Mouse (Mus musculus) C2C12 (cell line): ENCODE measurements around the gene Gpank1. TPM values are rescaled to one million over a fixed set of nuclear protein-coding genes. Genes with fewer than 3 reads are reported as not detected.

ENCODE experiments used
- H3K27me3 ChIP-seq: one replicate; pipeline ENCODE4 v1.6.1; 2011; ENCODE audit not compliant: control insufficient read depth, insufficient read depth, insufficient read length
- H3K36me3 ChIP-seq: one replicate; pipeline ENCODE4 v1.6.1; 2011; ENCODE audit not compliant: control insufficient read depth, insufficient read depth
- H3K4me3 ChIP-seq: one replicate; pipeline ENCODE4 v1.5.1; 2011; ENCODE audit warnings: mild to moderate bottlenecking, control low read depth; ENCODE audit not compliant: poor library complexity, insufficient read depth, severe bottlenecking
- H3K79me2 ChIP-seq: one replicate; pipeline ENCODE4 v1.6.1; 2011; ENCODE audit not compliant: control insufficient read depth, insufficient read depth
- H3K79me3 ChIP-seq: one replicate; pipeline ENCODE4 v1.6.1; 2011; ENCODE audit warnings: low read depth, control low read depth
- H3ac ChIP-seq: one replicate; pipeline ENCODE3; 2011; ENCODE audit warnings: low read depth; ENCODE audit not compliant: control insufficient read depth, insufficient read length
- CEBPB ChIP-seq: IDR thresholded peaks from one replicate; pipeline ENCODE4 v1.6.1; 2011; ENCODE audit warnings: low read depth, mild to moderate bottlenecking, control low read depth, moderate library complexity
- CTCF ChIP-seq: IDR thresholded peaks from one replicate; pipeline ENCODE4 v1.5.1; 2011; ENCODE audit not compliant: control insufficient read depth, insufficient read depth, insufficient read length
- FOSL1 ChIP-seq: IDR thresholded peaks from one replicate; pipeline ENCODE4 v1.8.0; 2011; ENCODE audit warnings: mild to moderate bottlenecking, low read length; ENCODE audit not compliant: poor library complexity, insufficient read depth, severe bottlenecking
- MAX ChIP-seq: IDR thresholded peaks from one replicate; pipeline ENCODE4 v1.6.1; 2011; ENCODE audit warnings: mild to moderate bottlenecking, control low read depth
- MYOD1 ChIP-seq: IDR thresholded peaks from one replicate; pipeline ENCODE4 v1.6.1; 2011; ENCODE audit warnings: low read depth; ENCODE audit not compliant: control insufficient read depth, insufficient read length
- MYOG ChIP-seq: IDR thresholded peaks from one replicate; pipeline ENCODE4 v1.6.1; 2011; ENCODE audit not compliant: control insufficient read depth, insufficient read length; ENCODE audit errors: extremely low read depth
- polyA plus RNA-seq: library from polyadenylated mRNA; unstranded; fragments of >200 nt; fragmentation: generic; extraction: Trizol; gene quantifications from one replicate; pipeline ENCODE4 v1.2.1, GENCODE M21; 2012; ENCODE audit warnings: missing spikeins

The Gpank1 gene
- polyA plus RNA-seq, 1 experiment, result 25.8 TPM

- Histone ChIP-seq H3K36me3 (no peaks in the 10 kb centered on the region), H3ac (no peak overlapping the region), H3K4me3 (no peak overlapping the region), H3K79me3 (no peaks in the 10 kb centered on the region), H3K27me3 (no peaks in the 10 kb centered on the region), H3K79me2 (no peaks in the 10 kb centered on the region)
- TF ChIP-seq CTCF (no peak), MAX (no peak), CEBPB (no peak), MYOD1 (no peak), MYOG (no peak), FOSL1 (no peak)
Observed at GRCm38 (mm10) chr17:35173329-35173728, 52.1 kb downstream of the Gpank1 start.

Other genes starting within 250 kb of the Gpank1 start
- 15.2 TPM for gene Zbtb12, start 242.0 kb upstream of the Gpank1 start, polyA plus RNA-seq
- not detected for gene Gm20547, start 239.4 kb upstream of the Gpank1 start, polyA plus RNA-seq
- gene C2, start 223.2 kb upstream of the Gpank1 start, polyA plus RNA-seq, result 0.32 TPM
- gene Ehmt2, start 223.0 kb upstream of the Gpank1 start, polyA plus RNA-seq, result 106 TPM
- gene Slc44a4, start 207.0 kb upstream of the Gpank1 start, polyA plus RNA-seq, result 0.06 TPM
- 11.7 TPM for gene Neu1, start 190.2 kb upstream of the Gpank1 start, polyA plus RNA-seq
- gene Hspa1b, start 162.2 kb upstream of the Gpank1 start, polyA plus RNA-seq, result 22.6 TPM
- gene Gm20481, start 151.5 kb upstream of the Gpank1 start, polyA plus RNA-seq, result not detected
- gene Hspa1a, start 149.3 kb upstream of the Gpank1 start, polyA plus RNA-seq, result 1.8 TPM
- gene Hspa1l, start 148.8 kb upstream of the Gpank1 start, polyA plus RNA-seq, result 0.99 TPM
- gene Lsm2, start 139.6 kb upstream of the Gpank1 start, polyA plus RNA-seq, result 133 TPM
- 214 TPM for gene Vars, start 120.5 kb upstream of the Gpank1 start, polyA plus RNA-seq
- gene Vwa7, start 104.9 kb upstream of the Gpank1 start, polyA plus RNA-seq, result 0.07 TPM
- gene Sapcd1, start 93.4 kb upstream of the Gpank1 start, polyA plus RNA-seq, result 0.23 TPM
- gene Msh5, start 74.7 kb upstream of the Gpank1 start, polyA plus RNA-seq, result 0.76 TPM
- 509 TPM for gene Clic1, start 71.5 kb upstream of the Gpank1 start, polyA plus RNA-seq
- 129 TPM for gene Ddah2, start 62.4 kb upstream of the Gpank1 start, polyA plus RNA-seq
- gene Ly6g6c, start 56.1 kb upstream of the Gpank1 start, polyA plus RNA-seq, result 0.12 TPM
- gene Mpig6b, start 55.3 kb upstream of the Gpank1 start, polyA plus RNA-seq, result 0.04 TPM
- gene Ly6g6e, start 44.6 kb upstream of the Gpank1 start, polyA plus RNA-seq, result not detected
- gene Ly6g6d, start 43.4 kb upstream of the Gpank1 start, polyA plus RNA-seq, result not detected
- not detected for gene Ly6g6f, start 35.8 kb upstream of the Gpank1 start, polyA plus RNA-seq
- gene Abhd16a, start 32.2 kb upstream of the Gpank1 start, polyA plus RNA-seq, result 54.0 TPM
- not detected for gene Ly6g5c, start 13.2 kb upstream of the Gpank1 start, polyA plus RNA-seq
- 0.28 TPM for gene Ly6g5b, start 6.0 kb upstream of the Gpank1 start, polyA plus RNA-seq
- 300 TPM for gene Csnk2b, start 598 bp downstream of the Gpank1 start, polyA plus RNA-seq
- gene D17H6S53E, start 4.9 kb downstream of the Gpank1 start, polyA plus RNA-seq, result 13.0 TPM
- gene Apom, start 10.6 kb downstream of the Gpank1 start, polyA plus RNA-seq, result 0.20 TPM
- gene Bag6, start 13.7 kb downstream of the Gpank1 start, polyA plus RNA-seq, result 202 TPM
- 183 TPM for gene Prrc2a, start 43.4 kb downstream of the Gpank1 start, polyA plus RNA-seq
- not detected for gene Aif1, start 54.6 kb downstream of the Gpank1 start, polyA plus RNA-seq
- 0.92 TPM for gene Lst1, start 67.0 kb downstream of the Gpank1 start, polyA plus RNA-seq
- gene Ltb, start 73.0 kb downstream of the Gpank1 start, polyA plus RNA-seq, result not detected
- gene Tnf, start 80.6 kb downstream of the Gpank1 start, polyA plus RNA-seq, result not detected
- 0.07 TPM for gene Lta, start 83.9 kb downstream of the Gpank1 start, polyA plus RNA-seq
- not detected for gene Gm16181, start 99.4 kb downstream of the Gpank1 start, polyA plus RNA-seq
- 1.4 TPM for gene Atp6v1g2, start 112.2 kb downstream of the Gpank1 start, polyA plus RNA-seq
- gene Nfkbil1, start 114.3 kb downstream of the Gpank1 start, polyA plus RNA-seq, result 20.1 TPM
- 330 TPM for gene Ddx39b, start 120.3 kb downstream of the Gpank1 start, polyA plus RNA-seq
- 23.5 TPM for gene H2-D1, start 141.3 kb downstream of the Gpank1 start, polyA plus RNA-seq
- 3.3 TPM for gene H2-Q1, start 198.9 kb downstream of the Gpank1 start, polyA plus RNA-seq
- 0.11 TPM for gene H2-Q2, start 220.8 kb downstream of the Gpank1 start, polyA plus RNA-seq